Mouse (Mus musculus): ENCODE results near the gene Naa25. TPM values are rescaled to one million over a fixed set of nuclear protein-coding genes. Genes with fewer than 3 reads are reported as not detected.

Gene Naa25
- polyA plus RNA-seq, 1 experiment from 2014 or later = 38.0 TPM

DNA sequence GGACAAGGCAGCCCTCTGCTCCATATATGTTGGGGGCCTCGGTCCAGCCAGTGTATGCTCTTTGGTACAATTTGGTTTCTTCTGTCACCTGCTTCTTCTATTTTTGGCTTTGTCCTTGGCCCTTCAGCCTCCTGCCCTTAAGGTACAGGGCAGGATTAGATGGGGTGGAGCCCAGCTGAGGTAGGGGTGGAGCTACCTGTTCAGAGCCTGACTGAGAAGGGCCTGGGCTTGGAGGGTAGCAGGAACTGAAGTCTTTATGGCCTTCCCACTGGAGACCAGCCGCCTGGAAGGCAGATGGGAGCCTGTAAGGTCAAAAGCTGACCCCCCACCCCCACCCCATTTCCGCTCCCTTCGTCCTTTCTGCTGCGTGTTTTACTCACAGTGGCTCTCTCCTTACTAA is 65.2 kb downstream of the Naa25 start:
- Histone ChIP-seq H3K9ac (ENCODE audit: low read depth, low read length) (no peak overlapping the region), H3K36me3 (ENCODE audit: control insufficient read depth, insufficient read depth, low read length) (no peaks in the 10 kb centered on the region), H3K4me2 (ENCODE audit: low read depth, low read length) (no peak overlapping the region), H3K4me3 (ENCODE audit: low read depth, low read length) (no peak overlapping the region), H3K27ac (replicated peaks; ENCODE audit: low read depth, low read length) (no peak overlapping the region), H3K4me1 (ENCODE audit: control insufficient read depth, insufficient read depth, low read length) (no peaks in the 10 kb centered on the region), H3K9me3 (ENCODE audit: control insufficient read depth, low read length) (0 out of 2 replicates have a peak, but pooled peaks cover 5% of the 10 kb centered on the region), H3K27me3 (replicated peaks; ENCODE audit: control insufficient read depth, insufficient read depth, low read length) (no peaks in the 10 kb centered on the region)
- WGBS = 52% methylated on average over 5 of the region's 5 CpGs
- ATAC-seq (ENCODE audit: low read depth) (no peak), DNase-seq (ENCODE audit: low spot score) (no peak)

DNA sequence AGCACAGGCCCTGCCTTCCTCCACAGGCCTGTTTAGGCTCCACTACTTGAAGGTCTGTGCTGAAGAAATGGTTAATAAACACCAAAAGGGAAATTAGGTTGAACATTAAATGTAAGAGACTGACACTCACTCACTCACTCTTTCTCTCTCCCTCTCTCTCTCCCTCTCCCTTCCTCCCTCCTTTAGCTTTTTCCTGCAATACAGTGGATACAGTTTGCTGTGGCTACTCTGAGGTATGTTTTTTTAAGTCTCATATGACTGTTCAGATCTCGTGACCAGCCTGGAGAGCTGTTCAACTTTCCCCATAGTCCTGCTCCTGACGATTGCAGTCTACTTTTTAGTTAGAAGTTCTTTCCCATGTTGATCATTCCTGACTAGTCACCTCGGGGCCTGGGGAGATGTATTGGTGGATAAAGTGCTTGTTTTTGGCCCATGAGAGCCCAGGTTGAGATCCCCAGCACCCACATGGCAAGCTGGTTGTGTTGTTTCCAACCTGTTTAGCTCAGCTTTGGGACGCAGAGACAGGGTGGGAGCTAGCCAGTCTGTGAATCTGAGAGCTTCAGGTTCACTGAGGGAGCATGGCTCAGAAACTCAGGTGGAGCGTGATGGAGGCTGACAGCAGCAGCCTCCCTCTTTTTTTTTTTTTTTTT is 66.0 kb downstream of the Naa25 start:
- no peak for DNase-seq (ENCODE audit: low spot score)
- Histone ChIP-seq H3K4me3 (ENCODE audit: low read depth, low read length) (no peak overlapping the region), H3K4me1 (ENCODE audit: control insufficient read depth, insufficient read depth, low read length) (no peaks in the 10 kb centered on the region), H3K9ac (ENCODE audit: low read depth, low read length) (no peak overlapping the region), H3K36me3 (ENCODE audit: control insufficient read depth, insufficient read depth, low read length) (no peaks in the 10 kb centered on the region), H3K9me3 (ENCODE audit: control insufficient read depth, low read length) (0 out of 2 replicates have a peak, but pooled peaks cover 5% of the 10 kb centered on the region), H3K27me3 (replicated peaks; ENCODE audit: control insufficient read depth, insufficient read depth, low read length) (no peaks in the 10 kb centered on the region), H3K27ac (replicated peaks; ENCODE audit: low read depth, low read length) (no peak overlapping the region), H3K4me2 (ENCODE audit: low read depth, low read length) (no peak overlapping the region)
- WGBS = 52% methylated on average over 5 of the region's 5 CpGs
- no peak for ATAC-seq (ENCODE audit: low read depth)

DNA sequence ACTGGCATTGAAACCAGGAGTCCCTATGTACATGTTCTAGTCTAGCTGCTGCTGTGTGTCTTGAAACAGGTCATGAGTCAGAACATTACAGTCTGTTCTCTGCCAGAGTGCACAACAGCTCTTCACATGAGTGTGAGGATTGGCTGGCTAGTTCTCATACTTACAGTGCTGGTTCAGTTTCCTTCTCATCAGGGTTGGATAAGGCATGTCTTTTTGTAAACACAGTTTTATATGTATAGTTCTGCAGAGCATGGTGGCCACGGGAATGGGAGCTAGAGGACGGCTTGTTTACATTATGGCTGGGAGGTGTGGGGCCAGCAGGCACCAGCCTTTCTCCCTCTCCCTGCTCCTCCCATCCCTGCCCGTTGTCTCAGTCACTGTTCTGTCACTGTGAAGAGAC is 71.8 kb downstream of the Naa25 start:
- DNase-seq (ENCODE audit: low spot score) (no peak), ATAC-seq (ENCODE audit: low read depth) (no peak)
- no peak overlapping the region for H3K4me2 ChIP-seq (ENCODE audit: low read depth, low read length)
- H3K4me1 ChIP-seq (ENCODE audit: control insufficient read depth, insufficient read depth, low read length) = no peaks in the 10 kb centered on the region
- no peak overlapping the region for H3K27ac ChIP-seq (replicated peaks; ENCODE audit: low read depth, low read length)
- no peaks in the 10 kb centered on the region for H3K9me3 ChIP-seq (ENCODE audit: control insufficient read depth, low read length)
- H3K9ac ChIP-seq (ENCODE audit: low read depth, low read length) = no peak overlapping the region
- no peaks in the 10 kb centered on the region for H3K27me3 ChIP-seq (replicated peaks; ENCODE audit: control insufficient read depth, insufficient read depth, low read length)
- 28% methylated on average over 3 of the region's 3 CpGs for WGBS
- H3K36me3 ChIP-seq (ENCODE audit: control insufficient read depth, insufficient read depth, low read length) = no peaks in the 10 kb centered on the region
- no peak overlapping the region for H3K4me3 ChIP-seq (ENCODE audit: low read depth, low read length)

DNA sequence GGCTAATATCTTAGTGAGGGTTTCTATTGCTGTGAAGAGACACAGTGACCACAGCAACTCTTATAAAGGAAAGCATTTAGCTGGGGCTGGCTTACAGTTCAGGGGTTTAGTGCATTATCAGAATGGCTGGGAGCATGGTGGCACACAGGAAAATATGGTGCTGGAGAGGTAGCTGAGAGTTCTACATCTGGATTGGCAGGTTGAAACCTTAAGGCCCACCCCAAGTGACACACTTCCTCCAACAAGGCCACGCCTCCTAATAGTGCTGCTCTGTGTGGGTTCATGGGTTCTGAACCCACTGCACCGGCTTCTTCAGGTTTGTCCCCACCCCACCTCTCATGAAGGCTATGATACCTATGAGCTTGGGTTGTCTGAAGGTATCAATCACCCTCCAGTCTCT is 74.7 kb downstream of the Naa25 start:
- Histone ChIP-seq H3K4me3 (ENCODE audit: low read depth, low read length) (no peak overlapping the region), H3K4me2 (ENCODE audit: low read depth, low read length) (no peak overlapping the region), H3K9me3 (ENCODE audit: control insufficient read depth, low read length) (no peaks in the 10 kb centered on the region), H3K4me1 (ENCODE audit: control insufficient read depth, insufficient read depth, low read length) (no peaks in the 10 kb centered on the region), H3K36me3 (ENCODE audit: control insufficient read depth, insufficient read depth, low read length) (no peaks in the 10 kb centered on the region), H3K9ac (ENCODE audit: low read depth, low read length) (no peak overlapping the region), H3K27me3 (replicated peaks; ENCODE audit: control insufficient read depth, insufficient read depth, low read length) (no peaks in the 10 kb centered on the region), H3K27ac (replicated peaks; ENCODE audit: low read depth, low read length) (no peak overlapping the region)
- WGBS = 84% methylated on average over 2 of the region's 2 CpGs
- DNase-seq (ENCODE audit: low spot score) (no peak), ATAC-seq (ENCODE audit: low read depth) (no peak)

DNA sequence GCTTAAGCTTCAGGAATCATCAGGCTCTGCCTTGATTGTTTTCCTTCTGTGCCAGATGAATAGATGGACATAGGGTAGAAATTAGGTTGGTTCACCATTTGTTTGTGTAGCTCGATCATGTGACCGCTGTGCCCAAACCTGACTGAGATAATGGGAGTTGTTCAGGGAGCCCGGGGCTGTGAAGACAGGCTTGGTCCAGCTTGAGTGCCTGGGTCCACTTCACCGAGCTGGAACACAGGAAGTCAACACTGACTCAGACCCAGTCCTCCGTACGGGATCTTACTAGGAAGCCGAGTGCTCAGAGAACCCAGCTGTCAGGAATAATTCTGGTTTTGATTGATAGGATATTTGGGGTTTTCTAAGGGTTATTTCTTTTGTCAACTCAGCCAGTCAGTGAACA is 76.9 kb downstream of the Naa25 start:
- H3K9ac ChIP-seq (ENCODE audit: low read depth, low read length) = no peak overlapping the region
- no peak for ATAC-seq (ENCODE audit: low read depth)
- no peaks in the 10 kb centered on the region for H3K4me1 ChIP-seq (ENCODE audit: control insufficient read depth, insufficient read depth, low read length)
- no peak for DNase-seq (ENCODE audit: low spot score)
- no peaks in the 10 kb centered on the region for H3K36me3 ChIP-seq (ENCODE audit: control insufficient read depth, insufficient read depth, low read length)
- no peak overlapping the region for H3K4me2 ChIP-seq (ENCODE audit: low read depth, low read length)
- H3K27ac ChIP-seq (replicated peaks; ENCODE audit: low read depth, low read length) = no peak overlapping the region
- 72% methylated on average over 7 of the region's 7 CpGs for WGBS
- no peaks in the 10 kb centered on the region for H3K9me3 ChIP-seq (ENCODE audit: control insufficient read depth, low read length)
- H3K4me3 ChIP-seq (ENCODE audit: low read depth, low read length) = no peak overlapping the region
- H3K27me3 ChIP-seq (replicated peaks; ENCODE audit: control insufficient read depth, insufficient read depth, low read length) = no peaks in the 10 kb centered on the region

DNA sequence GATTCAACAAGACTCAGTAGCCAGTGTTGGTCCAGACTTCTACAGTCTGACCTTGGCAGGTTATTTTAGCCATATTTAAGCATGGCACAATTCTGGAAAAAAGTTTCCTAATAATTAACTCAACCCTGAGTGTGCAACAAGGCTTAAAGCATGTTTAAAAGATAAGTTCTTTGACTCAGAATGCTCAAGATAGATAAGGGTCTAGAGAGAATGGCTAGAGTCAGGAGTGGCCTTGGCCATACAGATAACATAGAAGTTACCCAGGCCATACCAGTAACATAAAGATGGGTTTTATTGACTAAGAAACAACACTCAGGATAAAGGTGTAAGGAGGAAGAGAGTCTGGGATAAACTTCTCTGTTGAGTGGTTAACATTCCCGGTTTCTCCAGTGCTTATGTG is 78.3 kb downstream of the Naa25 start:
- no peak for ATAC-seq (ENCODE audit: low read depth)
- Histone ChIP-seq H3K9ac (ENCODE audit: low read depth, low read length) (no peak overlapping the region), H3K9me3 (ENCODE audit: control insufficient read depth, low read length) (no peaks in the 10 kb centered on the region), H3K4me2 (ENCODE audit: low read depth, low read length) (no peak overlapping the region), H3K27ac (replicated peaks; ENCODE audit: low read depth, low read length) (no peak overlapping the region), H3K36me3 (ENCODE audit: control insufficient read depth, insufficient read depth, low read length) (no peaks in the 10 kb centered on the region), H3K27me3 (replicated peaks; ENCODE audit: control insufficient read depth, insufficient read depth, low read length) (no peaks in the 10 kb centered on the region), H3K4me1 (ENCODE audit: control insufficient read depth, insufficient read depth, low read length) (no peaks in the 10 kb centered on the region), H3K4me3 (ENCODE audit: low read depth, low read length) (no peak overlapping the region)
- no peak for DNase-seq (ENCODE audit: low spot score)
- WGBS = 75% methylated on average over 1 of the region's 1 CpGs

DNA sequence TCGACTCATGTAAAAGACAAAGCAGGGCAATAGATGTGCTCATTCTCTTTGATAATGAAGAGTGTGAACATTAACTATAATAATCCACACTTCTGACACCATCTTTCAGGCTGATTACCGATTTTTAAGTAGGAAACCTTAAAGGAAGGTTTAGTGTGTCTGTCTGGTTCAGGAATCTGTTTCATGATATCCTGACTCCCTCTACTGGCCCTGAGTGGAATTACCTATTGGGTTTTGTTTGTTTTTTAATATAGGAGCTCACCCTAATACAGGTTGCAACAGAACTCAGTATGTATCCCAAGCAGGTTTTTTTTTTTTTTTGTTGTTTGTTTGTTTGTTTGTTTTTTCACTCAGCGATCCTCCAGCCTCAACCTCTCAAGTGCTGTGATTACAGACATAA is 79.9 kb downstream of the Naa25 start:
- WGBS = 33% methylated on average over 3 of the region's 3 CpGs
- DNase-seq (ENCODE audit: low spot score) (peak; percentile 79), ATAC-seq (ENCODE audit: low read depth) (no peak)
- H3K4me3 ChIP-seq (ENCODE audit: low read depth, low read length) = no peak overlapping the region
- H3K4me2 ChIP-seq (ENCODE audit: low read depth, low read length) = no peak overlapping the region
- H3K27me3 ChIP-seq (replicated peaks; ENCODE audit: control insufficient read depth, insufficient read depth, low read length) = no peaks in the 10 kb centered on the region
- H3K27ac ChIP-seq (replicated peaks; ENCODE audit: low read depth, low read length) = no peak overlapping the region
- H3K36me3 ChIP-seq (ENCODE audit: control insufficient read depth, insufficient read depth, low read length) = no peaks in the 10 kb centered on the region
- no peak overlapping the region for H3K9ac ChIP-seq (ENCODE audit: low read depth, low read length)
- no peaks in the 10 kb centered on the region for H3K4me1 ChIP-seq (ENCODE audit: control insufficient read depth, insufficient read depth, low read length)
- no peaks in the 10 kb centered on the region for H3K9me3 ChIP-seq (ENCODE audit: control insufficient read depth, low read length)

DNA sequence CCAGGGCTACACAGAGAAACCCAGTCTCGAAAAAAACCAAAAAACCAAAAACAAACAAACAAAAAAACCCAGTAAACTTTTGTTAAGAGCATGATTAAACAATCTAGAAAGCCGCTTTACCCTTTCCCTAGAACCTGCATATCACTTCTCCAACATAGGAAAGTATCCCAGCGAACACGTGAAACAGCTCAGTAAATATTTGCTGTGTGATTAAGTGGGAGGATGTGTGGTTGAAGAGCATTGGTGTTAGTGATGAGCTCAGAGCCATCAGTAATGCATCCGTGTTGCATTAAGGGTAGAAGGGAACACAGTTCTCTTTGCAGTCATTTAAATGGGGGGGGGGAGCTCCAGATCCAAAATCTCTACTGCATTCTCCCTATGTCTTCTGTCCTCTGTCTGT is 87.1 kb downstream of the Naa25 start:
- no peak overlapping the region for H3K4me2 ChIP-seq (ENCODE audit: low read depth, low read length)
- DNase-seq (ENCODE audit: low spot score) (no peak), ATAC-seq (ENCODE audit: low read depth) (no peak)
- H3K36me3 ChIP-seq (ENCODE audit: control insufficient read depth, insufficient read depth, low read length) = no peaks in the 10 kb centered on the region
- H3K27ac ChIP-seq (replicated peaks; ENCODE audit: low read depth, low read length) = no peak overlapping the region
- no peaks in the 10 kb centered on the region for H3K4me1 ChIP-seq (ENCODE audit: control insufficient read depth, insufficient read depth, low read length)
- H3K9me3 ChIP-seq (ENCODE audit: control insufficient read depth, low read length) = no peaks in the 10 kb centered on the region
- no peaks in the 10 kb centered on the region for H3K27me3 ChIP-seq (replicated peaks; ENCODE audit: control insufficient read depth, insufficient read depth, low read length)
- 75% methylated on average over 5 of the region's 5 CpGs for WGBS
- no peak overlapping the region for H3K9ac ChIP-seq (ENCODE audit: low read depth, low read length)
- H3K4me3 ChIP-seq (ENCODE audit: low read depth, low read length) = no peak overlapping the region

DNA sequence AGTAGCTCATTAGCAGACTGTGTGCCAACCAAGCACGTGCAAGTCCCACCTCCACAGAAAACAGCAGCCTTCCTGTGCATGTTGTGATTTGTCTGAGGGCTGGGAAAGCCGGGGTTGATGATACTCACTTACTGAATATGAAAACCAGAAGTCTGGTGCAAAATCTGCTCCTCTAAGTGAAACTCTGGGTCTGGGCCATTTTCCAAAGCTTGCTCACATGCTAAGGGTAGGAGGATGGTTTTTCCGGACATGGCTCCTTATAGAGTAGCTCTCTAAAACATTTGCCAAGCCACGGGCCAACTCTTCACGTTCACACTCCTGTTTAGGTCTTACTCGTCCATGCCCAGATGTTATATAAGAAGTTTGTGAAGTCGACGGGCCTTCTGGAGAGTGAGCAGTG is 95.6 kb downstream of the Naa25 start:
- H3K27me3 ChIP-seq (replicated peaks; ENCODE audit: control insufficient read depth, insufficient read depth, low read length) = no peaks in the 10 kb centered on the region
- H3K9ac ChIP-seq (ENCODE audit: low read depth, low read length) = no peak overlapping the region
- no peak overlapping the region for H3K4me3 ChIP-seq (ENCODE audit: low read depth, low read length)
- ATAC-seq (ENCODE audit: low read depth) (no peak), DNase-seq (ENCODE audit: low spot score) (peak; percentile 34)
- H3K27ac ChIP-seq (replicated peaks; ENCODE audit: low read depth, low read length) = no peak overlapping the region
- H3K9me3 ChIP-seq (ENCODE audit: control insufficient read depth, low read length) = no peaks in the 10 kb centered on the region
- 55% methylated on average over 8 of the region's 8 CpGs for WGBS
- H3K4me2 ChIP-seq (ENCODE audit: low read depth, low read length) = no peak overlapping the region
- H3K36me3 ChIP-seq (ENCODE audit: control insufficient read depth, insufficient read depth, low read length) = no peaks in the 10 kb centered on the region
- H3K4me1 ChIP-seq (ENCODE audit: control insufficient read depth, insufficient read depth, low read length) = no peaks in the 10 kb centered on the region
